Mouse (Mus musculus) heart, postnatal 25 days (tissue): ENCODE measurements around the gene Thbs1. TPM values are rescaled to one million over a fixed set of nuclear protein-coding genes. Genes with fewer than 3 reads are reported as not detected.
"Not testable (repeated sequence)": the region's sequence is repeated elsewhere in the genome, so short reads cannot be mapped to it uniquely, and the experiment has no call there.

Source experiments
- DNase-seq: peaks from one replicate; pipeline ENCODE4 v3.0.0; 2022; ENCODE audit warnings: low spot score
- intact Hi-C: fragments of 180-260 bp; cut with DNase I; formaldehyde crosslinking; loops from one replicate; pipeline ENCODE4 v1.15.1; 2025
- total RNA-seq, 2 experiments: library from RNA; stranded (reverse); gene quantifications; 2 replicates each; pipeline ENCODE4 v1.2.3; 2021

The Thbs1 gene
- total RNA-seq, 2 experiments from 2014 or later: 13.9 to 14.3 TPM

DNA sequence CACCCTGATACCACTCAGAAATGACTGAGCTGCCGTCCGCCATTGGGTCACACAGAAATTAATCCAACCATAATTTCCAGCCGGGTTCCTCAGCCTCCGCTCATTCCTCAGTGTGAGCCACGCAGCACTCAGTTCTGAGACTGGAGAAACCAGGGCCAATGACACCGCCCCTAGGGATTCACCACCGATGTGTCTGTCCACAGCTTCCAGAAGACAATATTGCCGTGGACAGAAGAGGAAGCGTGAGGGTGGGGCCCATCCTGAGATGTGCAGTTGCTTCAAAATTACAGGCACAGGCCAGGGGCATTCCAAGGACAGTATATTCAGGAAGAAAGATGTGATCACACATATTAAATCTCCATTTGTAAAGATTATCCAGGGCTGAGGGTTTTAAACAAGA is 25.4 kb downstream of the Thbs1 start:
- no peak for DNase-seq
- intact Hi-C loops: no loop called here

DNA sequence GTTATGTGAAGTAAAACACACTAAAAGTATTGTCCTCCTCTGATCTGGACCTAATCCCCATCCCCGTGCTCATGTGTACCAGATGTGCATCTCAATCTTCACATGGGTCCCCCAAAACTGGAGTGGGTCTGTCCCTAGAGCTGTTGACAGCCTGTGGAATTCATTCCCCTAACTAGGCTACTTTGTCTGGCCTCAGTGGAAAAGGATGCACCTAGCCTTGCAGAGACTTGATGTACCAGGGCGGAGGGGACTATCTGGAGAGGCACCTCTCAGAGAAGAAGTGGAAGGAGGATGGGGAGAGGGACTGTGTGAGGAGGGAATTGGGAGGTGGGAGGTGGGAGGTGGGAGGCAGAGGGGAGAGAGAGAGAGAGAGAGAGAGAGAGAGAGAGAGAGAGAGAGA is 26.1 kb downstream of the Thbs1 start:
- DNase-seq: no peak

DNA sequence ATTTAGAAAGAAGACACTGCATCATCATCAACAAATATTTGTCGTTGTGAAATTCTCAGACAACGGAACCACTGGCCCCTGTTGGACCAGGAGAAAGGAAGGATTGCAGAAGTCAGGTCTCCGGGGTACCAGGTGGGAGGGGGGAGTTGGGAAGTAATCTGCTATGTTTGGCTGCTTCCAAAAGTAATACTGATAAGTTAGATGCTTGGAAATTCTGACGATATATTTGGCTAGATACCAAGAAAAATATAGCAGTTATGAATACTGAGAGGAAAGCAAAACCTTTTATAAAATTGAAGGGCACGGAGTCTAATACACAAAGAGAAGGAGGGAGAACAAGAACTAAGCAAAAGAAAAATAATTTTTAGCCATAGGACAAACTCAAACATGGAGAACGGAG is 27.6 kb downstream of the Thbs1 start:
- DNase-seq: no peak
- intact Hi-C loops: no loop called here

More for the DNA sequence above, 26.1 kb downstream of the Thbs1 start:
- intact Hi-C loops: no loop called here

DNA sequence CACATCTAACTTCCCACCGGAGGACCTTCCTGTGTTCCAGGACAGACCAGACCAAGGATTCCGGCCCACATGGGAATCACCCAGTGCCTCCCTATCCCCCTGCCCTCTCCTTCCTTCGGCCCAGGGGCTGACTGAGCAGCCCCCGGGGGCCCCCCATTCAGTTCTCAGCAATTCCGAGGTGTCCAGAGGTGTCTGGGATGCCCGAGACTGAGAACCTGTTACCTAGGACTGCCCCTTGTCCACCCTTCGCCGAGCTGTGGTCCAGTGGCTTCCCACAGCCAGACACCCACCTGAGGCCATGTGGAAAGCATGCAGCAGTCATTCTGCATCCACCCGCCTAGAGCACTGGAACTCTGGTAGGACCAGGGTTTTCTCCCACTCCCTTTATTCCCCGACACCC is 30.0 kb downstream of the Thbs1 start:
- intact Hi-C loops: no loop called here
- DNase-seq: no peak

DNA sequence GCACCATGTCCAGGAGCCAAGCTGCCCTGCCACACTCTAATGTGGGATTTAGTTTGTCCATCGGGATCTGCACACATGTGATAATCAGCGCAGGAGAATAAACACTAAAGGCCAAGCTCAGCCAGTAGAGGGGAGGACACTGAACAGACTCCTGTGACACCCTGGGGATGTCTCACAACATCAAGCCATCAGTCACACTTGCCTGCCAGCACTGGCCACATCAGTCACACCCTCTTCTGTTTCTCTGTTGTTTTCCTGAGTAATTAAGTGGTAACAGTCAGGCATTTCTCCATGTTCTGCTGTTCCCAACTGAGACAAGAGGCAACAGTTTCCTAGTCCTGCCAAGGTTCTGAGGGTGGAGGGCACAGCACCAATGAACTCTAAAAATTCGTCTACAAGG is 36.1 kb downstream of the Thbs1 start:
- intact Hi-C loops, DNase-seq: not testable (repeated sequence)

DNA sequence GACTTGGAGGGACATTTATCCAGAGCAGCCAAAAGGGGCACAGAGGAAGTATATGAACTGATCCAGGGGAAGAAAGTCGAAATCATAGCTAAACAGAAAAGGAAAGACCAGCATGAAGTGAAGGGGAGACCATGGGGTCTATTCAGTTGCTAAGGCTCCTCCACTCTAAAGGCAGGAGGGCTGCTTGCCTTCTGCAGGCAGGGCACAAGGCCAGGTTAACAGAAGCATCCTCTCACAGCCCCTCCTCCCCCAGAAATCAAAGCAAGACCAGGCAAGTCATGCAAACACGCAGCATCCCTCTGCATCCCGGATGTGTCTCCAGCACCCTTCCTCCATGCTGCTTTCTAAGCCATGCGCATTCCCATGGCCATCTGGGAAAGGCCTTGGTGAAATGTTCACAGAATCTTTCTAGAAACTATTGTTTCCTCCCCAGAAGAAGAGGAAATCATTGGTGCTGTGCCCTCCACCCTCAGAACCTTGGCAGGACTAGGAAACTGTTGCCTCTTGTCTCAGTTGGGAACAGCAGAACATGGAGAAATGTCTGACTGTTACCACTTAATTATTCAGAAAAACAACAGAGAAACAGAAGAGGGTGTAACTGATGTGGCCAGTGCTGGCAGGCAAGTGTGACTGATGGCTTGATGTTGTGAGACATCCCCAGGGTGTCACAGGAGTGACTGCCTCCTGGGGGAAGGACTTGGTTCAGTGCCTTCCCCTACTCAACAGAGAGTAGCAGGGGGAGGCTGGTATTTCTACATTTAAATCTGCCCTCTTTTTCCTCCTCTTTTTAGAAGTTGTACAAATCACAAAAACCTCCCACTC is 36.9 kb downstream of the Thbs1 start:
- intact Hi-C loops: no loop called here
- DNase-seq: no peak

DNA sequence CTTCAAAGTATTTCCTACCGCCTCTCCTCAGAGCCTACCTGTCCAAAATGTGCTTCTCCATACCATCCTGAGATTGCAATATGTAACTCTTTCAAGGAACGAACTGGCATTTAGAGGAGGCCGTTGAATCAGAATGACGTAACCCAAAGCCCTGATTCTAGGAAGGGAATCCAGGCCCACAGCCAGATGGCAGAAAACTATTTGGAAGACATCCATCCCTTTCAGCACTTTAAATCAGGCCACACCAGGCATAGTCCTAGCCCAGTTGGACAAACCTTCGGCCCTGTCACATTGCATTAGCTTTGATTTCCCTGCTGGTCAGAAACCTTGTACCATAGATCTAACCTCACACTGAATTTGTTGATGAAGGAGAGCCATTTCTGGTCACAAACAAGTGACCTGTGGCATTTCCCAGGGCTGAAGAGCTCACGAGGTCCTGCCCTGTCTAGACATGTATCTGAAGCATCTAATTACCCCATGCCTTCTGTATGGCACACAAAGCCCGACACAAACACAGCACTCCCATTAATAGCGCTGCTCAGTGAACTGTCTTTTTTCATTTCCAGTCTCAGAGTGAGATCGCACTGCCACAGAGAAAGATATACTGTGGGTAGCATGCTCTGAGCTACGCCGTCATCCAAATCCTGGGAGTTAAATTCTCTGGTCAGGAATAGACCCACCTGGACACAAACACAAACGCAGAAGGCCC is 38.3 kb downstream of the Thbs1 start:
- intact Hi-C loops: no loop called here
- DNase-seq: peak; percentile 47

DNA sequence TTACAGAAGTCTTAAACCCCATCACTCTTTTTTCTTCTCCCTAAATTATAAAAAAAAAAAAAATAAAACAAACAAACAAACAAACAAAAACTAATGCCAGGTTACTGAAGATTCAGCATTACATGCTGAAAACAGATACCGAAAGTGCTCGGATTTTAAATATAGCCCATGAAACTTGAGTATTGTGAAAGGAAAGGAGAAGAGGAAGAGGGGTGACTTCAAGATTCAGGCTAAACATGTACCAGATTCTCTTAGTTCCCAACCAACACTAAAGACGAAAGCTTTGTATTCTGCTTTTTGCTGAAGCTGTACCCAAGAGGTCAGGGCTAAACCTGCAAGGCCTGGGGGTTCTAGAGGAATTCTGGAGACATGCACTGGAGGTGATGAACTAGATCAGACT is 46.4 kb downstream of the Thbs1 start:
- intact Hi-C loops: no loop called here
- DNase-seq: no peak

DNA sequence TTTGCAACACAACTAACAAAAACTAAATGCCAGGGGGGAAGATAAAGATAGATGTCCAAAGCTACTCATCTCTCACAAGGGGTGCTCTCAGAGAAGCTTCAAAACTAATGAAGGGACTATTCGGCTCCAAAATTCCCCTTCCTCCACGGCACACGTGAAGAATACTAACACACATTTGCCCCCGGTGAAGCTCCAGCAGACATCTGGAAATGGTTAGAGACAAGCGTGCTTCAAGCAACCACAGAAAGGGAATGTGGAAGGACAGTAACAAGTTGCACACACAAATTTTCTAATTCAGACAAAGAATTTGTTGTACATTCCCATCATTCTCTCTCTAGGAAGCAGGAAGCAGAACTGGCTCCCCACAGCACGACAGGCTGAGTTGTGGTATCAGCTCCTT is 47.5 kb downstream of the Thbs1 start:
- DNase-seq: no peak

DNA sequence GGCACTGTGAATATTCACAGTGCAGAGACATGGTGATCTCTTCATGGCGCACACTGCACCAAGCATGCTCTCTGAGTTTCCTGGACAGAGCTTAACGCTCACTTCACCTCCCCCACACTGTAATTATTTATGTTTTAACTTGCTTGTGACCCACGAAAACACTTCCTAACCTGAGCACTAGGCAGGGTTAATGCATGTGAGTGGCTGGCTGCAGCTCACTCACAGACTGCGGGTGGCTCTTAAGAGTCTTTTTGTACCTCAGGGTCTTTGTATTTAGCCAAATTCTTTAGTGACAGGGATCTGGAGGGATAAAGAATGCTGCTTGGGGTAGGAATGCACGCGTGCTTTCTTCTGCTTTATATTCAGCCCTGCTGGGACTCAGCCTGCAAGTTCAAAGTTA is 48.9 kb downstream of the Thbs1 start:
- intact Hi-C loops: no loop called here
- no peak for DNase-seq

More for the DNA sequence above, 47.5 kb downstream of the Thbs1 start:
- intact Hi-C loops: no loop called here

DNA sequence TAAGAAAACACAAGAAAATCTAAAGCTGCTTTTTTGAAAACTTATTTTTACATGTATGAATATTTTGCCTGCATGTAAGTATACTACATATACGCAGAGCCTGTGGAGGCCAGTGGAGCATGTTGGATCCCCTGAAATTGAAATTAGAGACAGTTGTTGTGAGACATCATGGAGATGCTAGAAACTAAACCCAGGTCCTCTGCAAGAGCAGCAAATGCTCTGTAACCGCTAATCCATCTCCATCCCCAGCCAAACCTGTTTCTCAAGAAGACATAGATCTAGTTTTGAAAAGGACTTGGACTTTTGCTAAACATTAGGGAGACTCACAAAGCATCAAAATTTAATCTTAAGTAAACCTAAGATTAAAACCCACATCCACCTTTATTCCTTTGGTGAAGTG is 49.3 kb downstream of the Thbs1 start:
- no peak for DNase-seq
- intact Hi-C loops: no loop called here

DNA sequence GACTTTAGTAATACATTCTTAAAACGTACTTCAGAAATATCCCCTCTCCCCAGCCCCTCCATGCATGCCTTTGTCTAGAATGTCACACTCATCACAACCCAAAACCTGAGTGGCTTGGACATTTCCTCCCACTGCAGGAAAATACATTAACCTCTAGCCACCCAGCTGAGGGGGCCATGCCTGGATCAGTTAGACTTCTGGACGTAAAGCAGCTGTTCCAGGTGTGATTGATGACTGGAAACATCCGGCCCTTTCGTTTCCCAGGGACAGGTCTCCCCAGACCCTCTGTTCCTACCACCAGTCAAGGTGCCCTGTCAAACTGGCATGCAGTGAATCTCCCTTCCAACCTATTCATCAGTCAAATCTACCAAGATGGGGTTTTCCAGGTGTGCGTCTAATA is 50.8 kb downstream of the Thbs1 start:
- no peak for DNase-seq
- intact Hi-C loops: no loop called here

DNA sequence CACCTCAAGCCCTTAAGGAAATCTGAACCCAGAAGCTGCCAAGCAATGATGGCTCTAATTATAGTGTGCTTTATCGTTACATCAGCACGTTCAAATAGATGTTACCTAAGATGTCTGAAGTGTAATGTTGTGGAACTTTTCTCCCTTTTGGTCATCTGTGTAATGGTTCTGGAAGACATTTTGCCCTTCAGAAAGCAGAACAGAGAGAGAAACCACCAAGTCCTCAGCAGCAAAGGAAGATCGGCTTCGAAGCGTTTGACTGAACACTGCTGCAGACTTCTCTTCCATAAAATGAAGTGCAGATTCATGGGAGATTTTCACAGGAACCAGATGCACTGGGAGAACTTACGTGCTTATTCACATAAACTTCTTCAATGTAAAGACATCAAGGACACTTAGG is 52.5 kb downstream of the Thbs1 start:
- intact Hi-C loops: no loop called here
- no peak for DNase-seq

DNA sequence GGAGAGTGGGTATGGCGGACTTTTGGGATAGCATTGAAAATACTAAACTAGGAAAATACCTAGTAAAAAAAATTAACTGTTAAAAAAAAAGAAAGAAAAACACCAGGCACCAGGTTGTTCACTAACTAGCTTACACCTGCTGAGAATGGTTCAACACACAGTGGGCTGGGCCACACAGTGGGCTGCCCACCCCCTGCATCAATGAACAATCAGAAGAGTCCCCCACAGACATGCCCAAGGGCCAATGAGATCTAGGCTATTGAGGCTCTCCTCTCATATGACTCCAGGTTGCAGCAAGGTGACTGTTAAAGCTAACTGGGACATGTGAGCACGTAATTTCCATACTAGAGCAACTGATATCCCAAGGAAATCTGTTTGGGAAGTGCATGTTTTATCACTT is 54.0 kb downstream of the Thbs1 start:
- no peak for DNase-seq
- intact Hi-C loops: no loop called here

DNA sequence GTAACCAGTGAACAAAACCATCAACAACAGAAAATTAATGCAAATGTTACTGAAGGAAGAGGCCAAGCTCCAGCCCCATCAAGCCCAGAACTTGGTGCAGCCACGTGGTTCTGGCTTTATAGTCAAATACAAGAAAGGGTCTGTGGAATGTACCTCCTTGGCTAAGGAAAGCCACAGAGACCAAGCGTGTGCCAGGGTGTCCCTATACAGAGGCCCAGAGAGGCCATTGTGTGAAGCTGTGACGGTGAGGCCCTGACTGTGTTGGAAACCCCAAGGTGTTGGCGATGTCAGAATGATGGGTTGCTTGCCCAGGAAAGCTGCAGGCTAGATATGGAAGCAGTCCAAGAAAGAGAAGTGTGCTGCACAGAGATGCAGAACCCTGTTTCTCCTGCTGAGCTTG is 56.1 kb downstream of the Thbs1 start:
- no peak for DNase-seq
- intact Hi-C loops: no loop called here

DNA sequence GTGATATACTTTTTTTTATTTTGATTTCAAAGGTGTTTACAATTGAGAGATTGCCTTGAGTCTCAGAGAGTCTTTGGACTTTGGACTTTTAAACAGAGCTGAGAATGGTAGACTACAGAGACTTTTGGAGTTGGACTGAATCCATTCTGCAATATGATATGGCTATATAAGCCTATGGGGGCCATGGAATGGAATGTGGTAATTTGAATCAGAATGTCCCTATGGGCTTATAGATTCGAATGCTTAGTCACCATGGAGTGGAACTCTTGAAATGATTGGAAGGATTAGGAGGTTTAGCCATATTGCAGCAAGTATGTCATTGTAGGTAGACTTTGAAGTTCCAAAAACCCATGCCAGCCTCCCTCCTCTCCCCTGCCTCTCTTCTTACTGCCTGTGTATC is 56.5 kb downstream of the Thbs1 start:
- intact Hi-C loops: no loop called here
- no peak for DNase-seq

DNA sequence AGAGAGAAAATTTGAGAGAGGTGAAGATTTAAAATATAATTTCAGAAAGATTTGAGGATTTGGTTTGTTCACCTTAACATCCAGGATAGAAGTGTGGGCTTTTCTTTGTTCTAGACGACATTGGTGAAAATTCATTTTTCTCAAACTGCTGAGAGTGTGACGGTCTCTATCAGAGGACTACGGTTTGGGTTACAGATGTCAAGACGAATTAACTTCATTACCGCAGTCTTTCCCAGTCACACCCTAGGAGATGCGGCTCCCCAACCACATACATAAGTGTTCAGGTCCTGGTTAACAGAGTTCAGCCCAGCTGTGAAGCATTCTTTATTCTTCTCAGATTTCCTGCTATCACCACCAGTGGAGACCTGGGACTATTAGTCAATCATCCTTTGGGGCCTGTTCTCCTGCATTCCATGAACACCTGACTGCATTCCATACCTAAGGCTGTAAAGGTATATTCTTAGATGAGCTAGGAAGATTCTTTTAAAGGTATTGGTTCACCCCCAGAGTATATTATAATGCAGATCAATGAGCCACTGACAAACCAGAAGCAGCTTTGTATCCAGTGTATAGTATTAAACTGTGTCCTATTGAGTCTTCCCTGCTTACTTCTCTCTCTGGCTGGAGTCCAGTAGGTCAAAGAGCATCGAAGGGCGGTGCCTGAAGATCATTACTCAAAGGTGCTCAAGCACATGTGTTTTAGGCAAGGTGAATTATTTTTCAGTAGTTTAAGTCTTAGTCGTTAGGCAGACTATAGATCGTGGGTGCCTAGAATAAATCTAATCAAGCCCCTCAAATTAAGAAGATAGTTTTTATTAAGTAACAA is 63.1 kb downstream of the Thbs1 start:
- intact Hi-C loops: no loop called here
- DNase-seq: no peak
